Mouse (Mus musculus) induced T-regulatory cell, adult 2 months (primary cell): Measurements from ENCODE around the gene Rusc2.

Experiments used
- DNase-seq: peaks from one replicate; pipeline ENCODE4 v3.0.0-alpha.2; 2012; ENCODE audit warnings: low read depth

Gene Rusc2

DNA sequence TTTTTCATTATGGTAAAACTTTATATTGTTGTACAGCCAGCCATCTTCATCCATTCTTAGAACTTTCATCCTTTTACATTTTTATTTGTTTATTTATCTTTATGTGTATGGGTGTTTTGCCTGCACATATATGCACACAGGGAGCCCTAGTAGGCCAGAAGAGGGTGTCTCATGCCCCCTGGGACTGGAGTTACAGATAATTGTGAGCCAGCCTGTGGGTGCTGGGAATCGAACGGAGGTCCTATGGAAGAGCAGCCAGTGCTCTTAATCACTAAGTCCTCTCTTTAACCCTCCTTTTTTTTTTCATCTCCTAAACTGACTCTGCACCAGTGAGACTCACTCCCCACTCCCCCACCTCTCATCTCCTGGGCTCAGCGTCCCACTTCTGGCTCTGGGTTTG, 2.8 kb downstream of the Rusc2 start:
- no peak for DNase-seq

- DNase-seq = no peak
Measured at GRCm38 (mm10) chr4:43386932-43387331, 5.2 kb downstream of the Rusc2 start.

DNA sequence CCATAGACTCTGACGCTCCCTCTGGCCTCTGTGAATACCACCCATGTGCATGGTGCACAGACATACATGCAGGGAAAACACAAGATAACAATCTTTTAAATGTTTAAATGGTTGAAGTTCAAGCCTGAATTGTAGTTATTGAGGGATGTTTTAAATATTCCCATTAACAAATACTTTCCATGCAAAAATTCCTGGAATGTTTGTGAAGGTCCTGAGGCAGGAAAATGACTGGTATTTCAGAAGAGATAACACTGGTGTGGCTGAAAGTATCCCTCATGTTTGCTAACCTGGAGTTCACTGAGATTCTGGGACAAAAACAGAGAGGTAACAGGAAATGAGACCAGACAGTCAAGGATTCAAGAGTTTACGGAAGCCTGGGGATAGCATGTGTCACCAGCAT, 7.6 kb downstream of the Rusc2 start:
- DNase-seq = no peak

- no peak for DNase-seq
Measured at GRCm38 (mm10) chr4:43389845-43390440, 8.2 kb downstream of the Rusc2 start.

DNA sequence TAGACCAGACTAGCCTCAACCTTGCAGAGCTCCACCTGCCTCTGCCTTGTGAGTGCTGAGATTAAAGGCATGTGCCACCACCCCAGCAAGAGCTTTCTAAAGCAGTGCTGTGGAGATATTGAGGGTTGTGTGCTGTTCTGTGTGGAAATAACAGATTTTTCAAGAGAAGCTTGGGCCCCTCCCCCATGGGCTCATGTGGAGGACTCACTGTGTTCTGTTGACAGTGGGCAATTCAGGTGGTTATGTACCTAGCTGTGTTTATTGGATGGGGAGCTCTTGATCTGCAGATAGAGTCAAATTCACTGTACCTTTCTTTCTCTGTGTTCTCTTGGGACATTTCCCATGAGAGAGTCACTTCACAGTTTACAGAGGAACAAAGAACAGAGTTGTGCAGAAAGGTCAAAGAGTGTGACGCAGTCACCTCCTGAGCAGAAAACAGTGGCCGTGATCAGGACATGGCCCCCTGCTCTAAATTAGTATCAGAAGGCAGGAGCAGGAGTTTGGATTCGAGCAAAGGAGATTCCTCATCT, 9.8 kb downstream of the Rusc2 start:
- DNase-seq = no peak

GRCm38 (mm10) chr4:43394345-43394891, 12.6 kb downstream of the Rusc2 start:
- no peak for DNase-seq

- DNase-seq = no peak
Measured at GRCm38 (mm10) chr4:43395147-43395546, 13.4 kb downstream of the Rusc2 start.

DNA sequence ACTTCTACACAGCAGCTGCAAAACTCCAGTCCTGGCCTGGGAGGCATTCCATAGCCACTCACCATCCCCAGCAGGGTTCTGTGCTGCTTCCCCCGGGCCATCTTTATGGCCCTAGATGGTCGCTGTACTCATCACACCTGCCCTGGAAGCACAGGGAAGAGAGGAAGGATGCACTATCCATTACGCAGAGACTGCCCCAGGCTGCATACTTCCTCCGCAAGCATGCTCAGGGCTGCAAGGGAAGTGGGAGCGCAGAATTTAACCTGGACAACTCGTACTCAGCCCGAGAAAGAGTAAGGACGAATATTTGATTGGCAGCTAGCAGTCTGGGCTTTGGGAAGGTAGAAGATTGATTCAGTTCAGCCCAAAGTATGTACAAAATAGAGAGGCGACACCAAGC, 14.1 kb downstream of the Rusc2 start:
- no peak for DNase-seq

DNA sequence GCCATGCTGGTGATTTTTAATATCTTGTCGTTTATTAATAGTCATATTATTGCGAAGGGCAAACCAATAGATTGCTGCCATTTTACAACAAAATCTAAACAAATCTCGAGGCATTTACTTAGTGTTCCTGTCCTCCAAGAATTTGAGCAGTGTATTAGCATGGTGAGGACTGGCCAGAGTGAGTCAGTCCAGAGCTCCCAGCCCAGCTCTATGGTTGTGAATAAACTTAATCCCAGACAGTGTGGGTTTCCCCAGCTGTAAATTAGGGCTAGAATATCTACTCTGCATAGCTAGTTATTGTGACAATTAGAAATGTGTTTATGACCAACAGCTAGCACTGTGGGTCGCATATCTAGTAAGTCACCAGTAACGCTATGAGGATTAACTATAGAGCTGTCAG, 14.6 kb downstream of the Rusc2 start:
- DNase-seq = no peak

DNA sequence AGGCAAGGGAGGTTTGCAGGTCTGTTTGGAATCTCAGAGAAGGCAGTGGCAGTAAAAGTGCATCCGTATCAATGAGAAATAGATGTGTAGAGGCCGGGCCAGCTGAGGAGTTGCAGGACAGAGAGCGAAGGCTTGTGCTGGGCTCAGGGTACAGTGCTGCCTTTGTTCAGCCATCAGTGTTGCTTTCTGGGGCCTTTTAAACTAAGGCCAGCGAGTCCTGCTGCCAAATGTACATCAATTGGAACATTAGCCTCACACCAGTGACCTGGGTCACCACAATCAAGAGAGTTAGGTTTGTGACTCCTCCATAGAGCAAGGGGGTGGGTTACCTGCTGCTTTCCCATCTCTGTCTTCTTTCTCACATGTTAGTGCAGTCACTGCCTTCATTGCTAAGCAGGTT, 16.2 kb downstream of the Rusc2 start:
- DNase-seq = no peak

DNA sequence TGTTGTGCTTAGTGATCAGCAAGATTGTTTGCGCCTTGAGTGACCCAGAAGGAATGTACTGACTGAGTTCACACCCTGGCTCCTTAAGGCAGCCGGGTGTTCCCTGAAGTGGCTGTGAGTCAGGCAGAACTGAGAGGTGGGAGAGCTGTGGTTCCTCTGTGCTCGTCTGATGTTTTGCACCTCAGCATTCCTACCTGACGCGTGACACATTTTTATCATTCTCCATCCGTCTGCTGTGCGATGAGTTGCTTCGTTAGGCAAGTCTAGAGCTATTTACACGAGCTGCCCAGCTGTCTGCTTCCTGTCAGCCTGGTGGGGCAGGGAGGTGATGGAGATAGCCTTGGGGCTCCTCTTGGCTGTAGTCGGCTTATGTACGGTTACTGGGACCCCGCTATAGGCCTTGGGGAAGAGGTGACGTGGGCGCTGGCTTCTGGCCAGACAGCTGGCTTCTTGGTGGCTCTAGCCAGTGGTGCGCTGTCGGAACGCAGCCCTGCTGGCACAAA, 17.1 kb downstream of the Rusc2 start:
- no peak for DNase-seq

DNA sequence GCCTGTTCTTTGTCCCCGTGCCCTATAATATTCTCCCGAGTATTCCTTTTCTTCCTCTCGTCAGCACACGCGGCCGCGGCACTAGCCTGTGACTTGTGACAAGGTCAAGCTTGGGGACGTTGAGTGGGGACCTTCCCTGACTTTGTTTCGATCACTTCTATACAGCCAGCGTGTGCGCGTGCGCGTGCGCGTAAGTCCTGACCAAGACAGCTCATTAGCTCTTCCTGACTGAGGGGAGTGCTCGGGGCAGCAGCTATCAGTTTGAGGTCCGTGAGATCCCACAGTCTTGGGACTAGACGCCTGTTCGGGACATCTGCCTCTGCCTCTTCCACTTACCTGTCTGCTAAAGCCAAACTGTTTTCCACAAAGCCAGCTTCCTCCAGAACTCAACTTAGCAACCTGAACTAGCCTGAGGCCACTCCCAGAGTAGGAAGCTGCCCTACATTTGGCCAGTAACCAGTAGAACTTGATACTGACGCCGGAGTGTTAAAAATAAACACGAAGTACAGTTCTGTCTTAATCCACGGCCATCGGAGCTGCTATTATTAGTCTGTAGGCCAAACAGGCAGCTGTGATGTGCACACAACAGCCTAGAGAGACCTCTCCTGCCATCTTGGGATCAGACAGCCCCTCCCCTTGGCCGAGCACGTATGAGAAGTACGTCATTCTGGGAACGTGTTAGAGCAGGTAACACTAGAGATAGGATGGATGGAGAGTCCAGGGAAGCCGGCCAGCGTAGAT, 17.8 kb downstream of the Rusc2 start:
- DNase-seq = no peak

DNA sequence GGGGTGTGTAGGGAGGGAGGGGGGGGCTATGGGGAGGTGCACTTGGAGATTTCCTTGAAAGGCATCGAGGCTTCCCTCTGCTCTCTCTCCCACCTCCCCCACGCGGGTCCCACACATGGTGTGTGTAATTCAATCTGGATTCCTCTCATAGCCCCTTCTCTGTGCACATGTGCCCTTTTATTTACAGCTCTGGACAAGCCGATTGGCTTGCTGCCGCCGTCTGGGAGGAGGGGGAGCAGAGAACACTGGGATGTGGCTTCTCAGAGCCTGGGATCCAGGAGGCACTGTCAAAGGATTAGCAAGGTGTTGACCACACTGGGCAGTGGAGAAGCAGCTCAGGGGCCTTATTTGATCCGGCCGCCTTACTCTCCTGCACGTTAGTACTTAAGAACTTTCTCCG, 19.2 kb downstream of the Rusc2 start:
- no peak for DNase-seq

GRCm38 (mm10) chr4:43401486-43401885, 19.7 kb downstream of the Rusc2 start:
- DNase-seq = no peak

- no peak for DNase-seq
Measured at GRCm38 (mm10) chr4:43402212-43402611, 20.4 kb downstream of the Rusc2 start.

DNA sequence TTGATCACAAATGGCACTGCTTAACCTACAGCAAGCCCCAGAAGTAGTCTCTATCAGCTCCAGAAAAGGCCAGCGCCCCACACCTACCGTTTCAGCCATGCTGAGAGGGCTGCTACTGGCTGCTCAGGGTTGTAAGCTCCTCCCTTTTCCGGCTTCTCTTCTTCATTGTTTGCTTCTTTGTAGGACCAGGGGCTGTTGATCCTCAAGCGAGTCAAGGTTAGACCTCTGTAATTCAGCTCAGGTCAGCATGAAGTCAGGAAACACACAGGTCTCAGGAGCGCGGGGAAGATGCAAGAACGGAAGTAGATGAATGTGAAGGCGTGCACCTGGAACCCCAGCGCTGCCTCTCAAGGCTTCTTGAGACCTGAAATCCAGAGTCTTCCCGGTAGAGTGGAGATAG, 22.9 kb downstream of the Rusc2 start:
- no peak for DNase-seq

- DNase-seq = no peak
Measured at GRCm38 (mm10) chr4:43406162-43406971, 24.6 kb downstream of the Rusc2 start.

- DNase-seq = no peak
Measured at GRCm38 (mm10) chr4:43407071-43407920, 25.5 kb downstream of the Rusc2 start.

- no peak for DNase-seq
Measured at GRCm38 (mm10) chr4:43414761-43415160, 33.0 kb downstream of the Rusc2 start.

DNA sequence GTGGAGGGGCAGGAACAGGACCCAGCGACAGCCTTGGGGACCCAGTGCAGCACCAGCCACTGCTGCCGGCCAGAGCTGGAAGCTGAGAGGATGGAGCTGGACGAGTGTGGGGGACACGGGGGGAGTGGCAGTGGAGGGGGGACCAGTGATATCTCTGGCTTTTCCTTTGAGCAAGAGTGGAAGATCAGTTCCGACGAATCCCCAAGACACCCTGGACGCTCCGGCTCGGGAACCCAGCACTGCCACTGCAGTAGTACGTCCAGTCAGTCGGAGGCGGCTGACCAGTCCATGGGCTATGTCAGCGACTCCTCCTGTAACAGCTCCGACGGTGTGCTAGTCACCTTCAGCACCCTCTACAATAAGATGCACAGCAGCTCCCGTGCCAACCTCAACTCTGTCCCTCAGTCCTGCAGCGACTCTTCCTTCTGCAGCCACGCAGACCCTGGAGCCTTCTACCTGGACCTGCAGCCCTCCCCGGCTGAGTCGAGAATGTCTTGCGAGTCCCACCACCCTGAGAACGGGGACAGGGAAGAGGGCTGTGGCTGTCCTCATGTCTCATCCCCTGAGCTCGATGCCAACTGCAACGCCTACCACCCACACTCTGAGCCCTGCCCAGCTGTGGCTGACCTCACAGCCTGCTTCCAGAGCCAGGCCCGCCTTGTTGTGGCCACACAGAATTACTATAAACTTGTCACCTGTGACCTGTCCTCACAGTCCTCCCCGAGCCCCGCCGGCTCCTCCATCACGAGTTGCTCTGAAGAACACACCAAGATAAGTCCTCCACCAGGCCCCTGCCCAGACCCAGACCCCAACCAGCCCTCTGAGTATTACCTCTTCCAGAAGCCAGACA, 33.7 kb downstream of the Rusc2 start:
- no peak for DNase-seq
